Mouse (Mus musculus) olfactory bulb, adult 2 months (tissue): ENCODE results near the gene Sox2.

Experiments
- CTCF ChIP-seq: fragments of 200-500 bp; IDR thresholded peaks from 2 replicates; pipeline ENCODE4 v1.5.1; 2012; ENCODE audit warnings: low read depth, mild to moderate bottlenecking, low read length, moderate library complexity; ENCODE audit not compliant: insufficient read depth
- POLR2A ChIP-seq: fragments of 200-500 bp; IDR thresholded peaks from 2 replicates; pipeline ENCODE4 v1.6.1; 2012; ENCODE audit warnings: mild to moderate bottlenecking, low read depth, low read length, moderate library complexity; ENCODE audit not compliant: insufficient read depth

- no peak for TF ChIP-seq POLR2A
- no peak for TF ChIP-seq CTCF
Observed at GRCm38 (mm10) chr3:34639873-34640270, 10.3 kb upstream of the Sox2 start.
